Mouse (Mus musculus) ES-Bruce4 (cell line): ENCODE results near the gene Gm13697. TPM values are rescaled to one million over a fixed set of nuclear protein-coding genes. Genes with fewer than 3 reads are reported as not detected.
"Not testable (repeated sequence)": the region's sequence is repeated elsewhere in the genome, so short reads cannot be mapped to it uniquely, and the experiment has no call there.

Source experiments
- H3K27ac ChIP-seq: 2 replicates; pipeline ENCODE4 v1.5.1; 2012; ENCODE audit warnings: low read length, inconsistent platforms; ENCODE audit not compliant: insufficient read depth
- H3K27me3 ChIP-seq: 2 replicates; pipeline ENCODE4 v1.6.1; 2012; ENCODE audit warnings: mild to moderate bottlenecking, low read length, inconsistent platforms; ENCODE audit not compliant: control insufficient read depth, poor library complexity, insufficient read depth, severe bottlenecking
- H3K36me3 ChIP-seq: 2 replicates; pipeline ENCODE4 v1.6.1; 2012; ENCODE audit warnings: inconsistent platforms, mild to moderate bottlenecking, low read length, moderate library complexity; ENCODE audit not compliant: control insufficient read depth, poor library complexity, insufficient read depth, severe bottlenecking
- H3K4me1 ChIP-seq: one replicate; pipeline ENCODE4 v1.8.1; 2011; ENCODE audit warnings: low read length; ENCODE audit not compliant: control insufficient read depth, insufficient read depth
- H3K4me3 ChIP-seq: 2 replicates; pipeline ENCODE4 v1.5.1; 2011; ENCODE audit warnings: low read depth, mild to moderate bottlenecking, low read length
- H3K9ac ChIP-seq: 2 replicates; pipeline ENCODE4 v1.6.1; 2012; ENCODE audit warnings: low read depth, mild to moderate bottlenecking, inconsistent platforms; ENCODE audit not compliant: poor library complexity, severe bottlenecking
- H3K9me3 ChIP-seq: replicated peaks from 2 replicates; pipeline ENCODE4 v1.6.1; 2012; ENCODE audit warnings: mild to moderate bottlenecking, low read length, inconsistent platforms; ENCODE audit not compliant: control insufficient read depth, poor library complexity, insufficient read depth, severe bottlenecking
- CTCF ChIP-seq: IDR thresholded peaks from one replicate; pipeline ENCODE4 v1.8.1; 2011; ENCODE audit warnings: low read depth, low read length
- EP300 ChIP-seq: IDR thresholded peaks from 2 replicates; pipeline ENCODE4 v1.6.1; 2011; ENCODE audit warnings: low read depth, low read length; ENCODE audit not compliant: insufficient read depth
- POLR2A ChIP-seq: IDR thresholded peaks from one replicate; pipeline ENCODE4 v1.8.1; 2011; ENCODE audit warnings: low read length; ENCODE audit not compliant: insufficient read depth
- polyA plus RNA-seq: library from polyadenylated mRNA; stranded (reverse); fragments of >200 nt; gene quantifications from 2 replicates; pipeline ENCODE4 v1.2.4, GENCODE M21; 2011; ENCODE audit warnings: low read depth; ENCODE audit not compliant: missing spikeins, insufficient read depth, insufficient read length

Gene Gm13697
- polyA plus RNA-seq = not detected in 2 replicates

GRCm38 (mm10) chr2:83984443-83984842 is at the start of gene Gm13697:
TSS of gene Gm13697 (plus strand) at chr2:83984743.
- not testable (repeated sequence) for H3K4me1 ChIP-seq, H3K27me3 ChIP-seq, H3K36me3 ChIP-seq, H3K4me3 ChIP-seq, H3K27ac ChIP-seq, H3K9me3 ChIP-seq, H3K9ac ChIP-seq

- peak within 1 kb of the TSS; percentile 37 for H3K4me3 ChIP-seq
- TF ChIP-seq CTCF = no peak
- TF ChIP-seq EP300 = no peak
- no peak for TF ChIP-seq POLR2A
- H3K36me3 ChIP-seq = no peaks in the 10 kb centered on the region
- no peak within 1 kb of the TSS for H3K9ac ChIP-seq
- H3K27ac ChIP-seq = no peak within 1 kb of the TSS
- no peaks in the 10 kb centered on the region for H3K4me1 ChIP-seq
- no peaks in the 10 kb centered on the region for H3K27me3 ChIP-seq
- no peaks in the 10 kb centered on the region for H3K9me3 ChIP-seq
Measured at GRCm38 (mm10) chr2:83940931-83941361, 43.6 kb upstream of the Gm13697 start, which contains the start of gene Zswim2. TSS of gene Zswim2 (minus strand) at chr2:83941228.

GRCm38 (mm10) chr2:83941378-83941777 is 43.2 kb upstream of the Gm13697 start:
- Histone ChIP-seq H3K9me3 (no peaks in the 10 kb centered on the region), H3K9ac (no peak overlapping the region), H3K36me3 (no peaks in the 10 kb centered on the region), H3K4me1 (no peaks in the 10 kb centered on the region), H3K4me3 (no peak overlapping the region), H3K27ac (no peak overlapping the region), H3K27me3 (no peaks in the 10 kb centered on the region)
- TF ChIP-seq POLR2A (no peak), CTCF (no peak), EP300 (no peak)

DNA sequence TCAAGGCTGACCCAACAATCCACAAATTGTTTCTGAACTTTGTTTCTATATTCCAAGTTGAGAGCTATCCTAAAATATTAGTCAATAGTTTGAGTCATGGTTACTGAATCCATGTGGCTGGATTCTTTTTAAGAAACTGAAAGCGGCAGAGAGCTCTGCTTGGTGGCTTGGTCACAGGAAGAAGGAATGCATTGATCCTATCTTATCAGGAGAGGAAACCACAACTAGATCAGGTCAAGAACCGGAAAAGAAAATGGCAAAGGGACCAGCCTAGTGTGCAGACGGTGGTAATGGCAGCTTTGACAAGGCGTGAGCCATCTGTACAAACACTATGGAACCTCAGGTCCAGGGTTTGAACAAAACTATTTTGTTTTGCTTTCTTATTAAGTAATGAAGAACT is 42.8 kb upstream of the Gm13697 start:
- no peak overlapping the region for H3K27ac ChIP-seq
- no peaks in the 10 kb centered on the region for H3K36me3 ChIP-seq
- no peaks in the 10 kb centered on the region for H3K4me1 ChIP-seq
- H3K4me3 ChIP-seq = no peak overlapping the region
- TF ChIP-seq POLR2A (no peak), CTCF (no peak), EP300 (no peak)
- no peaks in the 10 kb centered on the region for H3K9me3 ChIP-seq
- H3K9ac ChIP-seq = no peak overlapping the region
- H3K27me3 ChIP-seq = no peaks in the 10 kb centered on the region

DNA sequence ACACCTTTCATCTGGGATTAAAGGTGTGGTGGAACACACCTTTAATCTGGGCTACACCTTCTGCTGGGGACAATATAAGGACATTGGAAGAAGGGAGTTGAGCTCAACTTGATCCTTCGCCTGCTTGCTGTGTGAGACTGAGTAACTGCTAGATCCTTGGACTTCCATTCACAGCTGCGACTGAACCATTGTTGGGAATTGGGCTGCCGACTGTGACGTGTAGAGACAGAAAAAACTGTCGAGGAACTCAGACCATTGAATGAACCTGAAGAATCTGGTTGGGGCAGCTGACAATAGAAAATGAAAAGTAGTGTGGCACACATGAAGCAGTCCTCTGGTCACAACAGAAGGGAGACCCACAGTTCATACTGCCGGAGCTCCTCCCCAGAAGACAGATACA is 29.1 kb upstream of the Gm13697 start, which contains the start of gene Gm13698:
Gm13698 (plus strand) TSS at position 301 of the 400 bp plus-strand sequence.
- not testable (repeated sequence) for H3K27me3 ChIP-seq, H3K4me3 ChIP-seq, H3K36me3 ChIP-seq, H3K4me1 ChIP-seq, H3K9ac ChIP-seq, H3K9me3 ChIP-seq, H3K27ac ChIP-seq

GRCm38 (mm10) chr2:83961203-83961602 is 23.3 kb upstream of the Gm13697 start, which contains the start of gene Gm13693:
TSS of gene Gm13693 (plus strand) at chr2:83961503.
- H3K9ac ChIP-seq, H3K9me3 ChIP-seq, H3K4me1 ChIP-seq, H3K4me3 ChIP-seq, H3K36me3 ChIP-seq, H3K27me3 ChIP-seq, H3K27ac ChIP-seq: not testable (repeated sequence)

DNA sequence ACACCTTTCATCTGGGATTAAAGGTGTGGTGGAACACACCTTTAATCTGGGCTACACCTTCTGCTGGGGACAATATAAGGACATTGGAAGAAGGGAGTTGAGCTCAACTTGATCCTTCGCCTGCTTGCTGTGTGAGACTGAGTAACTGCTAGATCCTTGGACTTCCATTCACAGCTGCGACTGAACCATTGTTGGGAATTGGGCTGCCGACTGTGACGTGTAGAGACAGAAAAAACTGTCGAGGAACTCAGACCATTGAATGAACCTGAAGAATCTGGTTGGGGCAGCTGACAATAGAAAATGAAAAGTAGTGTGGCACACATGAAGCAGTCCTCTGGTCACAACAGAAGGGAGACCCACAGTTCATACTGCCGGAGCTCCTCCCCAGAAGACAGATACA is 17.5 kb upstream of the Gm13697 start, which contains the start of gene Gm13695:
Gm13695 (plus strand) TSS at position 301 of the 400 bp plus-strand sequence.
- H3K9me3 ChIP-seq, H3K27me3 ChIP-seq, H3K4me1 ChIP-seq, H3K36me3 ChIP-seq, H3K27ac ChIP-seq, H3K9ac ChIP-seq, H3K4me3 ChIP-seq: not testable (repeated sequence)

DNA sequence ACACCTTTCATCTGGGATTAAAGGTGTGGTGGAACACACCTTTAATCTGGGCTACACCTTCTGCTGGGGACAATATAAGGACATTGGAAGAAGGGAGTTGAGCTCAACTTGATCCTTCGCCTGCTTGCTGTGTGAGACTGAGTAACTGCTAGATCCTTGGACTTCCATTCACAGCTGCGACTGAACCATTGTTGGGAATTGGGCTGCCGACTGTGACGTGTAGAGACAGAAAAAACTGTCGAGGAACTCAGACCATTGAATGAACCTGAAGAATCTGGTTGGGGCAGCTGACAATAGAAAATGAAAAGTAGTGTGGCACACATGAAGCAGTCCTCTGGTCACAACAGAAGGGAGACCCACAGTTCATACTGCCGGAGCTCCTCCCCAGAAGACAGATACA is 11.7 kb upstream of the Gm13697 start, which contains the start of gene Gm13696:
Gm13696 (plus strand) TSS at position 301 of the 400 bp plus-strand sequence.
- H3K27ac ChIP-seq, H3K36me3 ChIP-seq, H3K9me3 ChIP-seq, H3K27me3 ChIP-seq, H3K4me3 ChIP-seq, H3K9ac ChIP-seq, H3K4me1 ChIP-seq: not testable (repeated sequence)

- H3K27ac ChIP-seq = not testable (repeated sequence)
Measured at GRCm38 (mm10) chr2:83978633-83979032, 5.9 kb upstream of the Gm13697 start, which contains the start of gene Gm13694. TSS of gene Gm13694 (plus strand) at chr2:83978933.

More at GRCm38 (mm10) chr2:83978633-83979032, 5.9 kb upstream of the Gm13697 start, which contains the start of gene Gm13694:
- H3K9me3 ChIP-seq, H3K9ac ChIP-seq, H3K4me1 ChIP-seq, H3K4me3 ChIP-seq, H3K36me3 ChIP-seq, H3K27me3 ChIP-seq: not testable (repeated sequence)
